ENCODE assay signal across 10 mouse cellular contexts in the genomic region with DNA sequence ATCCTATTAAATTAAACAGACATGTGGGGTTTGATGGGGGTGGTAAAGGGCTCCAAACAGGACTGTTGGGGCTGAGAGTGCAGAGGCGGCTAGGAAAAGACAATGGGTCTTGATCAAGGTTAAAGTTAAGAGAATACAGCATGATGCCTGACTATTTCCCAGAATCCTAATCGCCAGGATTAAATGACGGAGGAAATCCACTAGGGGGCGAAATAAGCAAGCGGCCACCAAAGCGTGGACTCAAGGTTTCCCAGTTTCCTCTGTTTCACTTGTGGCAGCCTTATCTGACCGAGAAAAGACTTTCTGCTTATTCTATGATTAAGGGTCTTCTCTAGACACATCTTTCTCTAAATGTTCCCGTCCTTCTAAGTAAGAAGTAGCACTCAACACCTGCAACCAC. TPM values are rescaled to one million over a fixed set of nuclear protein-coding genes. Genes with fewer than 3 reads are reported as not detected.
DNase-seq lines count a peak whose midpoint lies in the region; ATAC-seq and TF ChIP-seq lines count a peak whose summit lies in the region.
"Had no signal": no experiment of that assay in that cellular context is flagged by ENCODE, and none has a peak within 500 bp of the region (broad histone marks: within the 10 kb centered on the region; RNA-seq: fewer than 3 reads in every experiment).

No protein-coding gene starts in this region.

- H3K4me1 ChIP-seq in lung, adult 2 months (ENCODE audit: control insufficient read depth, insufficient read depth, low read length), result no peaks in the 10 kb centered on the region
- no peaks in the 10 kb centered on the region for H3K4me1 ChIP-seq in forebrain, embryonic 16.5 days (replicated peaks; ENCODE audit: control insufficient read depth, insufficient read depth, low read length)

- H3K9me3 ChIP-seq in forebrain, embryonic 16.5 days (ENCODE audit: control insufficient read depth, low read length), result no peaks in the 10 kb centered on the region

- no peak for ATAC-seq in forebrain, embryonic 16.5 days

- no peak overlapping the region for H3K27ac ChIP-seq in forebrain, embryonic 16.5 days (ENCODE audit: low read length)
- H3K27ac ChIP-seq: macrophage had no signal

- H3K4me2 ChIP-seq in forebrain, embryonic 16.5 days (ENCODE audit: low read length), result no peak overlapping the region

- TF ChIP-seq POLR2A in lung, adult 2 months (IDR thresholded peaks at IDR 0.05; ENCODE audit: borderline replicate concordance, extremely low read depth, low read depth, low read length), result no peak

- TF ChIP-seq CTCF in lung, adult 2 months (IDR thresholded peaks at IDR 0.05; ENCODE audit: insufficient read depth, low read length), result peak; percentile 33; the same call in 1 of the 2 replicates

- peak; percentile 20 to 76 for DNase-seq in adrenal gland, adult (ENCODE audit: inconsistent age in 2 of 2, low spot score in 1 of 2)
- no peak for DNase-seq in adrenal gland, adult 8-10 months
- DNase-seq in lung, adult 2 months, result no peak
- no peak for DNase-seq in lung, postnatal 25 days (ENCODE audit: low spot score)
- peak; percentile 52 for DNase-seq in embryo, embryonic 10 days (ENCODE audit: low spot score)
- peak; percentile 19 for DNase-seq in mesoderm, embryonic 11.5 days (ENCODE audit: low read depth, low spot score)
- DNase-seq in neural tube, embryonic 10.5 days (ENCODE audit: extremely low spot score, low spot score), result no peak

- H3K9ac ChIP-seq in forebrain, embryonic 16.5 days (replicated peaks; ENCODE audit: low read depth, low read length), result no peak overlapping the region

- no peaks in the 10 kb centered on the region for H3K36me3 ChIP-seq in forebrain, embryonic 16.5 days (ENCODE audit: control insufficient read depth, insufficient read depth)

- no peak overlapping the region for H3K4me3 ChIP-seq in lung, adult 2 months (replicated peaks; ENCODE audit: extremely low read depth, low read depth, low read length)
- no peak overlapping the region for H3K4me3 ChIP-seq in forebrain, embryonic 16.5 days (replicated peaks; ENCODE audit: low read length)

- H3K27me3 ChIP-seq in forebrain, embryonic 16.5 days (replicated peaks; ENCODE audit: control insufficient read depth, insufficient read depth, low read length), result no peaks in the 10 kb centered on the region

- 19% methylated on average over 8 of the region's 8 CpGs for WGBS in lung, adult 2 months
- 34% methylated on average over 8 of the region's 8 CpGs for WGBS in forebrain, embryonic 16.5 days

RNA-seq across cellular contexts. Expression of gene Slc35f3, which starts 31.2 kb away (rescaled TPM):
- total RNA-seq in adrenal gland, adult 8-10 months (2022), result 1 to 10 TPM in 2 of 4 experiments, under 1 TPM in 2; 0.24 to 2.1 (median 1.3) TPM
- 0.35 and 0.91 TPM in 2 replicates for polyA plus RNA-seq in lung, adult 2 months (2012; rRNA removed)
- polyA plus RNA-seq in forebrain, embryonic 16.5 days (2015; fragmentation: Nextera tagmentation; extraction: Ambion mirVana), result 1.0 and 1.2 TPM in 2 replicates
- total RNA-seq: heart, adult 18-20 months had no signal
- polyA plus RNA-seq: macrophage had no signal

Comparison
In these comparisons a context has a peak if more than half of its experiments do, and no peak if none do; other contexts are left out.
1. DNase-seq: peak in adrenal gland, adult (2 of 2), embryo, embryonic 10 days (single experiment) and mesoderm, embryonic 11.5 days (single experiment); none in adrenal gland, adult 8-10 months (single experiment), lung, adult 2 months (single experiment), lung, postnatal 25 days (single experiment) and neural tube, embryonic 10.5 days (single experiment).